Mouse (Mus musculus) ZHBTc4 (cell line): ENCODE measurements around the gene Klrb1.

Source experiments
- DNase-seq: peaks from one replicate; pipeline ENCODE4 v3.0.0-alpha.2; 2011; ENCODE audit warnings: low read depth, low spot score

Klrb1 gene

DNA sequence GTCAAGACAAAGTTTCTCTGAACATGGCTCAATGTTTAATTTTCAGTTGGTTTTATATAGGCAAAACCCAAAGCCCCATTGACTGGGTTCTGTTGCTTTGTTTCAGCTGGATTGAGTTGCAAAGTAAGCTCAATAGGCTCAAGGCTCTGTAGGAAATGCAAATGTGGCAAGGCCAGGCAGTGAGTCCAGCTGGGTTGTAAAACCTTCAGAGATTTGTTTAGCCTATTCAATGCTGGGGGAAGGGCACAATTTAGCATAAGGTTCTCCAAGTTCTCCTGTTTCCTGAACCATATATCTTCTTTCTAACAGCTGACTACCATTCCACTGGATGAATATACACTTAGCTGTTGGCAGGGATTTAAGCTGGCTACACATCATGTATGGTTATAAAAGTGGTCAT lies 12.0 kb upstream of the Klrb1 start:
- peak; percentile 50 for DNase-seq

DNA sequence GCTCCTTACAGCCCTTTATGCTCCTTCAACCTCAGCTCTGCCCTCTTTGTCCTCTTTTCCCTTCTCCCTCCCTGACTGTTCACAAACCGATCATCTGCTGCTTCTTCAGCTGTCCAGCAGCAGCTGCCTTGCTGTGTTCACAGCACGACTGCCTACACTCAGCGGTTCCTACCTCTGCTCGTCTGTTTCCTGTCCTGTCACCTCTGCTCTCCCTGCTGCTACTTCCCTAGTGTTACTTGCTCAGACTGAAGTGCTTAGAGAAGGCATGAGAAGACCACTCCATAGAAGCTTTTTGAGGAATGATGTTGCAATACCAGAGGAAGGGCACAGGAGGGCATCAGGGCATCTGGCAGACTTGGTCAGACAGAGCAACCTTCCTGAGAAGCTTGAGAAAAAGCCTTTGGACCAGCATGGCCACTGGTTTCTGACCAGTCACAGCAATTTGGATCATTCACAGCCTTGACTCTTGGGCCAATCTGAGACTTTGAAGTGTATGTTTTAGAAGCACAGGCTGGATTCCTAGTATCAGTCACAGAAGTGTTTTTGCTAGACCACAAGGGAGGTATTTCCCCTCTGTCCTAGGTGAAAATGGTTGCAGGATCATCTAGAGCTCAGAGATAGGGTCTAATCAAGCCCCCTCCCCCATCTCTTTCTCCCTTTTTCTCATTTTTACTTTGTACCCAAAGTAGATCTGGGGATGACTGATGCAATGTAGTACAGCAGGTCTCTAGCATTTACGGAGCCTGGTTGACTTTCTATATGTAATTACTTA lies 11.2 kb upstream of the Klrb1 start:
- DNase-seq = no peak

DNA sequence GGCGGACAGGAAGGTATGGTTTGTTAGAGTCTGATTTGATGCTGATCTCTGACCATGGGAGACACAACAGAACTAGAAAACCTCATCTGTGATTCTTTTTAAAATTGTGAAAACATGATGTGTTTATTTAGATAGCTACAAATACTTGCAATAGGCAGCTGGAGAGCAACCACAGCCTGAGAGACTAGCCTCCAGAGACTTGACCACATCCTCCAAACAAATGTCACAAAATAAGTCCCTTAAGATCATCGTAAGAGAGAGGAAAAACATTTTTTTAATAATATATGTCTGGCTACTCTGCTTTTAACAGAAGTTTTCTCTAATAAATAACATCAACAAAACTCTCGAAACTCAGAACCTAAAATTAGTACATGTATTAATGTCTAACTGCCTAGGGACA lies 9.2 kb upstream of the Klrb1 start:
- DNase-seq = no peak

DNA sequence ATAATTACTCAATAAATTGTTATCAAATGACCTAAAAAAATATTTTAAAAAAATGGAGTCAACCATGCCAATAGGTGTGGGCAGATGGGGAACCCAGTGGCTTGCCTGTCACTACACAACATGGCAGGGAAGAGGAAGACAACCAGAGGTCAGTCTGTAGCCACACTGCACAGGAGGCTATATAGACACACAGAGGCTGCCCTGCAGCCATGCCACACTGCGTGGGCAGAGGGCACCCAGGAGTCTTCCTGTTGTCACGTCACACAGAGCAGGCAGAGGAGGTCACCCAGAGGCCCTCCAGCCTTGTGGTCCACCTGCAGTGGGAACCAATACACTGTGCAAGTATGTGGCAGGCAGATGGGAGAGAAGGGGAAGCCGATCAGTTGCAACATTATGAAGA lies 21.2 kb downstream of the Klrb1 start:
- DNase-seq = no peak

DNA sequence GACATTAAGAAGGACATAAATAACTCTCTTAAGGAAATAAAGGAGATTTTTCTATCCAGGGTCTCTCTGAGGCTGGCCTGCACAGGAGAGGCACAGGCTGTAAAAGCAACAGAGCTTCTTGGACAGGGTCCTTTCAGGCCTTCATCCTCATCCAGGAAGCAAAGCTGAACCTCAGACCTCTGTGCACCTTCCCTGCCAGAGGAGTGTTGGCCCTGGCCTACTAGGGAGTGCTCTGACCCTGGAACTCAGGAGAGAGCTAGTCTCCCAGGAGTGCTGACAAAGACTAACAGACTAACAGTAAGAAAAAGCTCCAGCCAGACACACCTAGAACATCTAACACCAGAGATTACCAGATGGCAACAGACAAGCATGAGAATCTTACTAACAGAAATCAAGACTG lies 43.3 kb downstream of the Klrb1 start:
- no peak for DNase-seq

DNA sequence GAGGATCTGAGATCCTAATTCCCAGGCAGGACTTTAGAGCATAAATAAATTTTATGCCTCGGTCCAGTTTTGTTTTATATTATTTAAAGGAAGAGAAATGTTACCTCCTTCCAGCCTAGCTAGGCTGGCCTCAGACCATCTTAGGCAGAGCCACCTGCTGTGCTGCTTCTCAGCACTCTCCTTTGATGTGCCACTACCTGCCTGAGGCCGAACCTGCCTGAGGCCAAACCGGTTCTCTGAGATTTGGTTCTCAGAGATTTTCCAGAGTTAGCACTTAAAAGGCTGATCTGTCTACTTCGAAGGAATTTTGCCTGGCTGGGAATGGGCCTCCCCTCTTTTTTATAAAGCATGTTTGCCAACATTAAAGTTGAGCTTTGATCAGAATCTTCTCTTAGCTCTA lies 52.9 kb downstream of the Klrb1 start:
- peak; percentile 80 for DNase-seq

DNA sequence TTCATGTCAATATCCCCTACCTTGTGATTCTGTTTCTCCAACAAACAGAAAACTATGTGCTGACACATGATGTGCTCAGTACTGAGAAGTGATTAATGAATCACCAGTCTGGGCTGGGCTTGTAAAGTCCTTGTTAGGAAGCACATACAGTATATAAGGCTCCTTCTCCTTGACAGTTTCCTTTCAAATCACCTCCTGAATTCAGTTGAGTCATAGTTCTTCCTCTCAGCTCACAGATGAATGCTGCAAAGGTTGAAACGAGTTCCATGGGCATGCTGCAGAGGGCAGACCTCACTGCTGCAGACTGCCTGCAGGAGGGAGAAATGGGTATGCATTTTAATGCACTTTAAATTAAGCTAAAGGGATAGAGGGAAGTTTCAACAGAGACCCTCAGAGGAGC lies 60.7 kb downstream of the Klrb1 start, which contains the start of gene Clec2h:
TSS of gene Clec2h (plus strand) at position 180 of the 400 bp plus-strand sequence.
- no peak for DNase-seq

DNA sequence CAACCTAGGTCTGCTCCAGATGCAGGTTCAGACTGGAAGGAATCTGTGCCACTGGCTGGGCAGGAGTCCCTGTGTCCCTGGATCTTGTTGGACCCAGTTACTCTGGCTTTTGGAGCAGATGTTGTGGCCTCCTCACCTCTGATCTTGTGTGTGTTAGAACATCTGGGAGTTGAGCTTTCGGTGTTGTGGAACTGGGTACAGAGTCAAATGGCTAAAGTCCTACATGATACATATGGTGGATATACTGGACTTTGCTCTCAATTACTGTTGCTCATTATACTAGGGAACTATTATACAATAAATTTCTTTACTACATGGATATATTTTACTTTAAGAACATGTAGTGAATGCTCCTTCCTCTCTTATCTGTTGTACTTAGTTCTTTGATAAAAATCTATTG lies 61.6 kb downstream of the Klrb1 start:
- no peak for DNase-seq
